Mouse (Mus musculus): ENCODE results near the gene Gm10024.
"Not testable (repeated sequence)": the region's sequence is repeated elsewhere in the genome, so short reads cannot be mapped to it uniquely, and the experiment has no call there.

Gm10024 gene

GRCm38 (mm10) chr10:77711157-77711556 lies at the start of gene Gm10024:
Gene Gm10024 (plus strand): TSS chr10:77711457.
- not testable (repeated sequence) for DNase-seq (ENCODE audit: low spot score in 2 of 2)

GRCm38 (mm10) chr10:77663949-77664665 lies 47.1 kb upstream of the Gm10024 start:
- no peak for DNase-seq (ENCODE audit: low spot score in 2 of 2)

GRCm38 (mm10) chr10:77666342-77666741 lies 44.9 kb upstream of the Gm10024 start:
- DNase-seq (ENCODE audit: low spot score in 2 of 2): no peak

DNA sequence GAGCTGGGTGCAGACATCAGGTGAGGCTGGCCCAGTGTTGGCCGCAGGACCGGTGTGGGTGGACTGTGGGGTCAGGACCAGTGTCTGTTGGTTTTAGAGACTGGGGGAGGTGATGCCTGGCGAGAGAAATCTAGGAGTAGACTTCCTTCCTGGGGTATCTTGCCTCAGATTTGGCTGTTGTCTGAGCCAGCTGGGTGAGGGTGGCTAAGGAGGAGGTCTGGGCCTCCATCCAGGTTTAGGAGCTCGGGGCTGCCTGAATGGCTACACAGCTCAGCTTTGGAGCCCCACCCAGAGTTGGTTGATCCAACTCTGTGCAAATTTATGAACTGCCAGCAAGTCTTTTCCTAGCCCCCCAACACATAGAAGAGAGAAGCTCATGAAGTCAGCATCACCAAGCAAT lies 43.9 kb upstream of the Gm10024 start:
- DNase-seq (ENCODE audit: low spot score in 2 of 2): no peak

DNA sequence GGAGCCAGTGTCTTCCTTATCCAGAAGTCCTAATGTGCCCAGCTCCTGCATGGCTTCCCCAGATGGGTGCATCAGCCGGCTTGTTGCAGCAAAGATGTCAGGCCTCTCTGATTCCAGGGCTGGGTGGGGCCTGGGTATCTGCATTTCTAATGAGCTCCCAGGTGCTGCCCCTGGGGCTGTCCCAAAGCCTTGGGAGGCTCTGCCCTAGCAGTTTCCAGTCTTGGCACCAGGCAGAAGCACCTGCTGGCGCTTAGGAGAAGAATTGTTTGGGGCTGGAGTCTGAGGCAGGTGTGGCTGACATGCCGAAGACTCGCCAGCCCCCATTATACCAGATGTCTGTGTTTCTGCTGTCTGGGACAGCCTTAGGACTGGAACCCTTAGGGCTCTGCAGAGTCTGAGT lies 40.5 kb upstream of the Gm10024 start:
- DNase-seq (ENCODE audit: low spot score in 2 of 2): no peak

DNA sequence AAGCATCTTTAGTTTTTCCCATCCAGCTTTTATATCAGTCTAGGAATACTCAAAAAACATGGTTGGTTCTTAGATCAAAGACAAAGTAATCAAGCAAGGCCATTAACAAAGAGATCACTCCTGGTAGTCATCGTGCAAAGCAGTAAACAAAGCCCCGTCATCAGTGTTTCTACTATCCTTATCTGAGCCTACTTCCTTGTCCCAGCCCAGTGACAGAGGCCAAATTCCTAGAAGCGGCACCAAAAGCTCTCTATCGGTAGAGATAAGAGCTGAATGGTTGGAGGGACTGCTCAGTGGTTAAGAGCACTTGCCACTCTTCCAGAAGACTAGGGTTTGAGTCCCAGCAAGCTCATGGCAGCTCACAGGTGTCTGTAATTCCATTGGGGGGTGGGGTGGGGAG lies 39.7 kb upstream of the Gm10024 start:
- no peak for DNase-seq (ENCODE audit: low spot score in 2 of 2)

DNA sequence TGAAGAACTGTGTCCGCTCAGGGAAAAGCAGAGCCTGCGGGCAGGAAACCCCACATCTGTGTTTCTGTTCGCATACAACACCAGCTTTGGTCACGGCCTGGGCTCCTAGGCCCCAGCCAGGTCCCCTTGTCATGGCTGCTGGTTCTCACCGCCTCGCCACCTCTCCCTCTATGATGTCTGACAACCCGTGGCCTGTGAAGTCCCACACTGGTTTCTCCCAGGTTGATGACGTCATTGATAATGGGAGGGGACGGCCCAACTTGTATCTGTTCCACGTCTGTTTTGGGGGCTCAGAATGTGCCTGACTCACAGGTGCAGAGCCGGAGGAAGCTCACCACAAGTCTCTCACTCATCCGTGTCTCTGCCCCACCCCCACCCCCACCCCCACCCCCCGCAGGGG lies 37.5 kb upstream of the Gm10024 start:
- DNase-seq (ENCODE audit: low spot score in 2 of 2): no peak

GRCm38 (mm10) chr10:77677562-77677961 lies 33.7 kb upstream of the Gm10024 start:
- DNase-seq (ENCODE audit: low spot score in 2 of 2): no peak

- DNase-seq (ENCODE audit: low spot score in 2 of 2): no peak
Observed at GRCm38 (mm10) chr10:77682994-77683393, 28.3 kb upstream of the Gm10024 start.

DNA sequence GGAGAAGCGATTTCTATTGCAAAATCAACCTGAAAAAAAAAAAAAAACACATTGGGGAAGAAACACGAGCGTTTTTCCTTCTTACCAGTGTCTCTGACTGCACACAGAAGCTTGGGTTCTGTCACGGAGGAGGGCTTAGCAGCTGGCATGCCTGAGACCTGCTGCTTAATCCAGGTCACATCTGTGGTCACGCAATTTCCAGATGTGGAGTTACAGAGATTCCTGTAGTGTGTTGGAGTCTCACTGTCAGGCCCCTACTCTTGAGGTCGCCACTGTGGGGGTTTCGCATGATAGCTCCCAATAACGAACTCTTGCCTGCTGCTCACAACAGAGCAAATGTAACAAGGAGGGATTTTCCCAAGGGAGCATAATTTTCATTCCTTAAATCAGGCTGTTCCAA lies 27.1 kb upstream of the Gm10024 start:
- no peak for DNase-seq (ENCODE audit: low spot score in 2 of 2)

DNA sequence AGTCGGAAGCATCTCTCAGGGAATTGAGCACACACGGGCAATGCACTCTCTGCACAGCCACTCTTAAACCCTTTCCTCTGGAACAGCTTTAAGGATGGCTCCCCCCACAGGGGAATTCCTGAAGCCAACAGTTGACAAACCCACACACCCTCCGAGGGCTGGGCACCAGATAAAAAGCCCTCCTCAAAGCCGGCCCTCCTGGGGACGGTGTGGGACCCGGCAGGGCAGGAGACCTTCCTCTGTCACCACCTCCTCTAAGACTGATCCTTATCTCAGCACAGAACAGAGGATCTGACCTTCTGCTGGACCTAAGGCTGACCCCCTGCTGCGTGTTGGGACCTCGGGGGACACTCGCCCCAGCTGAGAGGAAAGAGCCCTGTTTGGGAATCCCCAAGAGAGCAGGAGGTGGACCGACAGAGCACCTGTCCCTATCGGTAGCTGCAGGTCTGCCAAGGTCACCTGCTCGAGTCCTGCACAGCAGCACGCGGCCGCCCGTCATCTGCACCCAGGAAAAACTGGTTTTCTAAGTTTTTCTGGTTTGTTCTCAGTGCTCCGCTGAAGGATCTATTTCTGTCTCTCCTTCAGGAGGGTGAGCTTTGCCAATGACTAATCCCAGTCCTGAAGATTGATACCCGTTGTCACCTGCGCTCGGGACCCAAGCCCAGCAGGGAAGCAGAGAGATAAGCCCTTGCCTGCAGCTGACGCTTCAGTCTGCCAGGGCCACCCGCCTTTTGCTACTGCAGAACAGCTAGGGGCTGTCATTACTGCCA lies 25.2 kb upstream of the Gm10024 start, which contains the start of gene Tspear:
Tspear (plus strand) TSS at position 675 of the 770 bp plus-strand sequence.
- peak in 1 of 2 experiments; percentile 12 for DNase-seq (ENCODE audit: low spot score in 2 of 2)

- no peak for DNase-seq (ENCODE audit: low spot score in 2 of 2)
Observed at GRCm38 (mm10) chr10:77687021-77687420, 24.2 kb upstream of the Gm10024 start.

- DNase-seq (ENCODE audit: low spot score in 2 of 2): not testable (repeated sequence)
Observed at GRCm38 (mm10) chr10:77690356-77690807, 20.9 kb upstream of the Gm10024 start, which contains the start of gene Gm19402. Gene Gm19402 (minus strand): TSS chr10:77690757.

GRCm38 (mm10) chr10:77697133-77697532 lies 14.1 kb upstream of the Gm10024 start, which contains the start of gene Gm9508:
Gene Gm9508 (minus strand): TSS chr10:77697233.
- DNase-seq (ENCODE audit: low spot score in 2 of 2): no peak

DNA sequence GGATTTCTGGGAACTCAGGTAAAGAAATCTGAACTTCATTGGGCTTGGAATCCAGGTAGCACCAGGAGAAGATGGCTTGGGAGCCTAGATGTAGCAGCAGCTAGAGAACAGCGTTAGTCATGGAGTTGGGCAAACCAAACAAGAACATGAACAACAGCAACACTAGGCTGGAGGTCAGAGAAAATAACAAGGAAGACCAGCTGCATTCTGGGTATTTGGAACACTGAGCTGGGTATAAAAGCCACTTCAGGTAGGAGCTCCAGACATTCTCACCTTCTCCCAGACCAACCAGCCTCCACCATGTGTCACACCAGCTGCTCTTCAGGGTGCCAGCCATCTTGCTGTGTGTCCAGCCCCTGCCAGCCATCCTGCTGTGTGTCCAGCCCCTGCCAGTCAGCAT lies 4.9 kb upstream of the Gm10024 start, which contains the start of gene Gm10272:
Gm10272 (plus strand) TSS at position 301 of the 400 bp plus-strand sequence.
- DNase-seq (ENCODE audit: low spot score in 2 of 2): no peak

- DNase-seq (ENCODE audit: low spot score in 2 of 2): no peak
Observed at GRCm38 (mm10) chr10:77709831-77710230, 1.4 kb upstream of the Gm10024 start.

GRCm38 (mm10) chr10:77713734-77714133 lies 2.5 kb downstream of the Gm10024 start:
- peak in 1 of 2 experiments; percentile 1 for DNase-seq (ENCODE audit: low spot score in 2 of 2)

DNA sequence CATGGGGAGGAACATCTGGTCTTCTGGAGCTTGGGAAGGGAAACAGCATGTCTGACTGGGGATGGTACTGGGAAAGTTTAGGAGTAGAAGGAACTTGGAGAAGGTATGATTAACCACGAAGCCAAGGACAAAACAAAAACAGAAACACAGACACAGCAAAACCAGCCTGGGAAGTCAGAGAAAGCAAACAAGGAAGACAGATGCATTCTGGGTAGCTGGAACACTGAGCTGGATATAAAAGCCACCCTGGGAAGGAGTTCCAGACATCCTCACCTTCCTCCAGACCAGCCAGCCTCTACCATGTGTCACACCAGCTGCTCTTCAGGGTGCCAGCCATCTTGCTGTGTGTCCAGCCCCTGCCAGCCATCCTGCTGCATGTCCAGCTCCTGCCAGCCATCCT lies 4.2 kb downstream of the Gm10024 start, which contains the start of gene Gm10142:
Gm10142 (plus strand) TSS at position 301 of the 400 bp plus-strand sequence.
- DNase-seq (ENCODE audit: low spot score in 2 of 2): no peak

DNA sequence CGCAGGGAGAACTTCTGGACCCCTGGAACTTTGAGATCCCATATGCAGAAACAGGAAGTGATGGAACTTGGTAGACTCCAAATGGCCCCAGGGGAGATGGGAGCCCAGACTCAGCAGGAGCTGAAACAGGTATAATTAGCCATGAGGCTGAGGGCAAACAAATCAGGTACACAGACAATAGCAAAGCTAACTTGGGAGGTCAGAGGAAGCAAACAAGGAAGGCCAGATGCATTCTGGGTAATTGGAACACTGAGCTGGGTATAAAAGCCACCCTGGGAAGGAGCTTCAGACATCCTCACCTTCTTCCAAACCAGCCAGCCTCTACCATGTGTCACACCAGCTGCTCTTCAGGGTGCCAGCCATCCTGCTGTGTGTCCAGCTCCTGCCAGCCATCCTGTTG lies 9.0 kb downstream of the Gm10024 start, which contains the start of gene Krtap12-1:
Krtap12-1 (plus strand) TSS at position 301 of the 400 bp plus-strand sequence.
- DNase-seq (ENCODE audit: low spot score in 2 of 2): not testable (repeated sequence)

DNA sequence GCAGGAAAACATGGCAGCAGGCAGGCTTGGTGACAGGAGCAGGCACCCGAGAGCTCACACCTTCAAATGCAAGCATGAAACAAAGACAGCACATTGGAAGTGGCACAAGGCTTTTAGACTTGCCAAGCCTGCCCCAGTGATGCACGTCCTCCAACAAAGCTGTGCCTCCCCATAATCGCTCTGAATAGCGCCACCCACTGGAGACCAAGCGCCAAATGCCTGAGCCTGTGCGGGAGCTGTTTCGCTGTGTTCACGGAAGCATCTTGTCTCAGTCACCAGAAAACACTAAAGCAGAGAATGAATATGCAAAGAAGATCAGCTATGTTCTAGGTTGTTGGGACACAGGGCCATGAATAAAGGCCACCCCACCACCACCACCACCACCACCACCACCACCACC lies 13.6 kb downstream of the Gm10024 start:
- no peak for DNase-seq (ENCODE audit: low spot score in 2 of 2)

- no peak for DNase-seq (ENCODE audit: low spot score in 2 of 2)
Observed at GRCm38 (mm10) chr10:77726186-77726585, 14.9 kb downstream of the Gm10024 start, which contains the start of gene Gm10100. Gene Gm10100 (plus strand): TSS chr10:77726486.

DNA sequence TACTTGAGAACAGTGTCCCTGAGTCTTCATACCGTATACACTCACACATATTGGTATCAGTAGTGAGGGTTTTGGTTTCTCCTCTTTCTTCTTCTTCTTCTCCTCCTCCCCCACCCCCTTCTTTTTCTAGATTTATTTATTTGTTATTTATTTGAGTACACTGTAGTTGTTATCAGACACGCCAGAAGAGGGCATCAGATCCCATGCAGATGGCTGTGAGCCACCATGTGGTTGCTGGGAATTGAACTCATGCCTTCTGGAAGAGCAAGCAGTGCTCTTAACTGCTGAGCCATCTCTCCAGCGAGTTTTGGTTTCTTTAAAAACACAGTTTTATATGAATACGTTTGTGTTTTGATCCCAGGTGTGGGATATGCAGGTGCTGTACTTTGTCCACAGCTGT lies 17.0 kb downstream of the Gm10024 start:
- DNase-seq (ENCODE audit: low spot score in 2 of 2): no peak

Measured in heart, adult 9 months (tissue).